ENCODE assay signal across 25 mouse cellular contexts in the genomic region with DNA sequence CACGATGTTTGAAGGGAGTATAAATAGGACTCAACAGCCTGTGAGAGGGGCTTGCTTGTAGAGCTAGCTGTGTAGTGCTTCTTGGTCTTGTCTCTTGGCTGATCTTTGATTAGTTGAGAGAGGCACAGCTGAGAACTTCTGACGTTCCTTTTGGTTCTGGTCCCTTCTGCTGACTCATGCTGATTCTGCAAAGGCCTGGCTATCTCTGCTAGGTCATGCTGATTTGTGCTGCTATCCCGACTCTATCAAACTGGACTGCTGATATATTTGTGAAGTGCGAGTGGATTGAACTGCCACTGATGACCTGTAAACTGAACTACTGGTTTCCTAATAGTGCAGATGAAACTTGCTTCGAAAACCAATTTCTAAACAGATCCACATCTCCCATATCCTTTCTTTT. TPM values are rescaled to one million over a fixed set of nuclear protein-coding genes. Genes with fewer than 3 reads are reported as not detected.
"Had no signal": no experiment of that assay in that cellular context is flagged by ENCODE, and none has a peak within 500 bp of the region (broad histone marks: within the 10 kb centered on the region; RNA-seq: fewer than 3 reads in every experiment).

No protein-coding gene starts in this region.

- H3K4me1 ChIP-seq: lung, embryonic 15.5 days; midbrain, embryonic 13.5 days; midbrain, embryonic 15.5 days; neural tube, embryonic 12.5 days; stomach, embryonic 15.5 days had no signal

- H3K27ac ChIP-seq: lung, embryonic 15.5 days; macrophage; midbrain, embryonic 13.5 days; midbrain, embryonic 15.5 days; neural tube, embryonic 12.5 days; stomach, embryonic 15.5 days; stomach, postnatal 0 days had no signal

- H3K27me3 ChIP-seq: lung, embryonic 15.5 days; megakaryocyte, embryonic 14.5 days; midbrain, embryonic 13.5 days; midbrain, embryonic 15.5 days; neural tube, embryonic 12.5 days; stomach, embryonic 15.5 days had no signal

- H3K9ac ChIP-seq: lung, embryonic 15.5 days; midbrain, embryonic 13.5 days; midbrain, embryonic 15.5 days; neural tube, embryonic 12.5 days; stomach, embryonic 15.5 days had no signal

- H3K4me2 ChIP-seq: lung, embryonic 15.5 days; midbrain, embryonic 11.5 days; midbrain, embryonic 13.5 days; midbrain, embryonic 15.5 days; neural tube, embryonic 12.5 days; stomach, embryonic 15.5 days had no signal

- DNase-seq: lung, adult 2 months; lung, postnatal 14 days; lung, postnatal 36 days; right cerebral cortex, postnatal 14 days; thymus, adult 18-20 months; thymus, postnatal 14 days; thymus, postnatal 36 days had no signal

- ATAC-seq: lung, postnatal 0 days; midbrain, embryonic 13.5 days; midbrain, embryonic 15.5 days had no signal

- H3K4me3 ChIP-seq: lung, embryonic 15.5 days; megakaryocyte, embryonic 14.5 days; midbrain, embryonic 13.5 days; midbrain, embryonic 15.5 days; neural tube, embryonic 12.5 days; stomach, embryonic 15.5 days had no signal

- H3K36me3 ChIP-seq: lung, embryonic 15.5 days; midbrain, embryonic 13.5 days; midbrain, embryonic 15.5 days; neural tube, embryonic 12.5 days; stomach, embryonic 15.5 days had no signal

- H3K9me3 ChIP-seq: lung, embryonic 15.5 days; midbrain, embryonic 13.5 days; midbrain, embryonic 15.5 days; neural tube, embryonic 12.5 days; stomach, embryonic 15.5 days had no signal

RNA-seq across cellular contexts. Expression of a gene that starts 14.1 kb away (rescaled TPM):
- total RNA-seq: megakaryocyte progenitor cell, adult 5-6 weeks; midbrain, postnatal 0 days; monocyte, adult 5-6 weeks; neutrophil, adult 5-6 weeks had no signal
- polyA plus RNA-seq: lung, adult 2 months; lung, embryonic 15.5 days; lung, postnatal 0 days; macrophage; midbrain, embryonic 11.5 days; midbrain, embryonic 13.5 days; midbrain, embryonic 15.5 days; midbrain, postnatal 0 days; neural tube, embryonic 12.5 days; neural tube, embryonic 14.5 days; spleen, adult 2 months; stomach, embryonic 15.5 days; stomach, postnatal 0 days; testis, adult 2 months; thymus, postnatal 0 days had no signal

RNA-seq across cellular contexts. Expression of a gene that starts 43.6 kb away (rescaled TPM):
- total RNA-seq: megakaryocyte progenitor cell, adult 5-6 weeks; monocyte, adult 5-6 weeks; neutrophil, adult 5-6 weeks had no signal
- polyA plus RNA-seq: macrophage had no signal
